Mouse (Mus musculus) olfactory bulb, adult 2 months (tissue): ENCODE results near the gene Treml4. TPM values are rescaled to one million over a fixed set of nuclear protein-coding genes. Genes with fewer than 3 reads are reported as not detected.

Source experiments
- H3K27ac ChIP-seq: fragments of 200-500 bp; 2 replicates; pipeline ENCODE4 v1.5.1; 2012; ENCODE audit warnings: low read depth, low read length; ENCODE audit not compliant: insufficient read depth
- H3K4me1 ChIP-seq: fragments of 200-500 bp; 2 replicates; pipeline ENCODE4 v1.6.1; 2012; ENCODE audit warnings: low read length; ENCODE audit not compliant: control insufficient read depth, insufficient read depth
- H3K4me3 ChIP-seq: fragments of 200-500 bp; 2 replicates; pipeline ENCODE4 v1.5.1; 2012; ENCODE audit warnings: mild to moderate bottlenecking, low read depth, low read length, moderate library complexity; ENCODE audit not compliant: insufficient read depth
- CTCF ChIP-seq: fragments of 200-500 bp; IDR thresholded peaks from 2 replicates; pipeline ENCODE4 v1.5.1; 2012; ENCODE audit warnings: low read depth, mild to moderate bottlenecking, low read length, moderate library complexity; ENCODE audit not compliant: insufficient read depth
- POLR2A ChIP-seq: fragments of 200-500 bp; IDR thresholded peaks from 2 replicates; pipeline ENCODE4 v1.6.1; 2012; ENCODE audit warnings: mild to moderate bottlenecking, low read depth, low read length, moderate library complexity; ENCODE audit not compliant: insufficient read depth
- WGBS: fragments of 180-500 bp; shearing (Covaris S2); methylation state at CpG from one replicate; pipeline ENCODE4 v1.1.7; 2018; 5-methylcytosine and 5-hydroxymethylcytosine counted together
- polyA plus RNA-seq: library from polyadenylated mRNA; stranded (reverse); fragments of >200 nt; gene quantifications from 2 replicates; pipeline ENCODE4 v1.2.4, GENCODE M21; 2012; ENCODE audit warnings: low replicate concordance; ENCODE audit not compliant: missing spikeins, insufficient read depth, insufficient read length

The Treml4 gene
- polyA plus RNA-seq, 1 experiment = not detected

GRCm38 (mm10) chr17:48249039-48249438, 15.1 kb upstream of the Treml4 start:
- H3K27ac ChIP-seq = no peak overlapping the region
- H3K4me1 ChIP-seq = no peaks in the 10 kb centered on the region
- TF ChIP-seq CTCF = no peak
- H3K4me3 ChIP-seq = no peak overlapping the region

GRCm38 (mm10) chr17:48249501-48249900, 14.6 kb upstream of the Treml4 start:
- Histone ChIP-seq H3K27ac (no peak overlapping the region), H3K4me3 (no peak overlapping the region), H3K4me1 (no peaks in the 10 kb centered on the region)
- TF ChIP-seq CTCF (no peak), POLR2A (no peak)
- 84% methylated on average over 11 of the region's 11 CpGs for WGBS

- H3K4me3 ChIP-seq = no peak overlapping the region
- 90% methylated on average over 7 of the region's 7 CpGs for WGBS
Observed at GRCm38 (mm10) chr17:48250631-48251030, 13.5 kb upstream of the Treml4 start.

GRCm38 (mm10) chr17:48256575-48256974, 7.5 kb upstream of the Treml4 start:
- Histone ChIP-seq H3K27ac (no peak overlapping the region), H3K4me1 (no peaks in the 10 kb centered on the region), H3K4me3 (no peak overlapping the region)
- TF ChIP-seq CTCF = no peak

More at GRCm38 (mm10) chr17:48250631-48251030, 13.5 kb upstream of the Treml4 start:
- Histone ChIP-seq H3K27ac (no peak overlapping the region), H3K4me1 (no peaks in the 10 kb centered on the region)
- no peak for TF ChIP-seq CTCF
- no peak for TF ChIP-seq POLR2A

- WGBS = 96% methylated on average over 2 of the region's 2 CpGs
- Histone ChIP-seq H3K4me3 (no peak overlapping the region), H3K27ac (no peak overlapping the region), H3K4me1 (no peaks in the 10 kb centered on the region)
- TF ChIP-seq POLR2A = no peak
- no peak for TF ChIP-seq CTCF
Observed at GRCm38 (mm10) chr17:48261868-48262267, 2.2 kb upstream of the Treml4 start.

GRCm38 (mm10) chr17:48264662-48265061, 567 bp downstream of the Treml4 start:
- no peak overlapping the region for H3K27ac ChIP-seq
- no peak overlapping the region for H3K4me3 ChIP-seq
- no peaks in the 10 kb centered on the region for H3K4me1 ChIP-seq
- no peak for TF ChIP-seq CTCF
- no peak for TF ChIP-seq POLR2A
- WGBS = 95% methylated on average over 7 of the region's 7 CpGs

- Histone ChIP-seq H3K27ac (no peak overlapping the region), H3K4me1 (no peaks in the 10 kb centered on the region), H3K4me3 (no peak overlapping the region)
- no peak for TF ChIP-seq CTCF
- no peak for TF ChIP-seq POLR2A
- WGBS = 28% methylated on average over 2 of the region's 2 CpGs
Observed at GRCm38 (mm10) chr17:48266138-48266537, 2.0 kb downstream of the Treml4 start.

- Histone ChIP-seq H3K4me3 (no peak overlapping the region), H3K4me1 (no peaks in the 10 kb centered on the region), H3K27ac (no peak overlapping the region)
- TF ChIP-seq POLR2A = no peak
- no peak for TF ChIP-seq CTCF
- WGBS = 49% methylated on average over 2 of the region's 2 CpGs
Observed at GRCm38 (mm10) chr17:48266610-48267304, 2.7 kb downstream of the Treml4 start.

- Histone ChIP-seq H3K4me3 (no peak overlapping the region), H3K4me1 (no peaks in the 10 kb centered on the region), H3K27ac (no peak overlapping the region)
- WGBS = 100% methylated on average over 1 of the region's 1 CpGs
- TF ChIP-seq POLR2A (no peak), CTCF (no peak)
Observed at GRCm38 (mm10) chr17:48267591-48267990, 3.5 kb downstream of the Treml4 start.

- no peak for TF ChIP-seq CTCF
- no peak for TF ChIP-seq POLR2A
Observed at GRCm38 (mm10) chr17:48268276-48268675, 4.2 kb downstream of the Treml4 start.

More at GRCm38 (mm10) chr17:48268276-48268675, 4.2 kb downstream of the Treml4 start:
- H3K27ac ChIP-seq = no peak overlapping the region
- no peaks in the 10 kb centered on the region for H3K4me1 ChIP-seq
- H3K4me3 ChIP-seq = no peak overlapping the region
